23 mouse cellular contexts compared by ENCODE assay signal in the genomic region with DNA sequence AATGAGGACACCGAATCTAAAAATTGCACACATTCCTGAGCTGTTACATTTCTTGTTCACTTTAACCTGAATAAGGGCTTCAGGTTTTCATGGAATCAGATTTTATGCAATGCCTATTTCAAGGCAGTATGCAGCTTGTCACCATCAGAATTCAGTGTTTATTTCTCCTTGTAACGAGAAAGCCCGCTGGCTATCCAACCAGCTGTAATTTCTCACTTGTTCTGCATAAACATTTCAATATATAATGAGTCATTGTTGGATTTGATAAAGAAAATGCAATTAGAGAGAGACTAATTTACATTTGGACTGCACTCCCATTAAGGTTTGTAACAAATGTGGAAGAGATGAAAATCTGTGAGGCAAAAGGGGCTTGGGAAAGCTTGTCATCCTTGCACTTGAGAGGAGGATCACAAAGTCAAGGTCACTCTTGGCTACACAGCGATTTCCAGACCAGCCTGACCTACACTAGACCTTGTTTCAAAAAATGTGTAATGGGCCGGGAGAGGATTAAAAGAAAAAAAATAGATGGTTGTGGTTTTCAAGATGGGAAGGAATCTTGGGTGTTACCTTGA. TPM values are rescaled to one million over a fixed set of nuclear protein-coding genes. Genes with fewer than 3 reads are reported as not detected.
DNase-seq lines count a peak whose midpoint lies in the region; ATAC-seq and TF ChIP-seq lines count a peak whose summit lies in the region.
"Had no signal": no experiment of that assay in that cellular context is flagged by ENCODE, and none has a peak within 500 bp of the region (broad histone marks: within the 10 kb centered on the region; RNA-seq: fewer than 3 reads in every experiment).

No protein-coding gene starts in this region.

- H3K4me3 ChIP-seq in forebrain, embryonic 16.5 days (replicated peaks; ENCODE audit: low read length), result no peak overlapping the region
- H3K4me3 ChIP-seq in kidney, embryonic 15.5 days (replicated peaks), result no peak overlapping the region
- H3K4me3 ChIP-seq: embryonic facial prominence, embryonic 15.5 days; erythroblast, embryonic 14.5 days; heart, adult 2 months; heart, embryonic 15.5 days; hindbrain, embryonic 13.5 days had no signal

- H3K9ac ChIP-seq in forebrain, embryonic 16.5 days (replicated peaks; ENCODE audit: low read depth, low read length), result no peak overlapping the region
- H3K9ac ChIP-seq in kidney, embryonic 15.5 days, result no peak overlapping the region
- H3K9ac ChIP-seq: embryonic facial prominence, embryonic 15.5 days; heart, embryonic 15.5 days; hindbrain, embryonic 13.5 days had no signal

- 30% methylated on average over 5 of the region's 5 CpGs for WGBS in forebrain, embryonic 16.5 days
- 72% methylated on average over 5 of the region's 5 CpGs for WGBS in kidney, embryonic 15.5 days

- POLR2A ChIA-PET in Patski (lab: Charles Lee), result no interaction called here

- no peak for TF ChIP-seq CTCF in Patski (IDR thresholded peaks at IDR 0.05)

- CTCF ChIA-PET in Patski (lab: Charles Lee), result no interaction called here

- H3K36me3 ChIP-seq in forebrain, embryonic 16.5 days (ENCODE audit: control insufficient read depth, insufficient read depth), result no peaks in the 10 kb centered on the region
- H3K36me3 ChIP-seq in kidney, embryonic 15.5 days, result no peaks in the 10 kb centered on the region
- H3K36me3 ChIP-seq: embryonic facial prominence, embryonic 15.5 days; heart, embryonic 15.5 days; hindbrain, embryonic 13.5 days had no signal

- no peaks in the 10 kb centered on the region for H3K27me3 ChIP-seq in Patski
- no peaks in the 10 kb centered on the region for H3K27me3 ChIP-seq in forebrain, embryonic 16.5 days (replicated peaks; ENCODE audit: control insufficient read depth, insufficient read depth, low read length)
- no peaks in the 10 kb centered on the region for H3K27me3 ChIP-seq in kidney, embryonic 15.5 days
- H3K27me3 ChIP-seq: embryonic facial prominence, embryonic 15.5 days; heart, embryonic 15.5 days; hindbrain, embryonic 13.5 days had no signal

- H3K4me2 ChIP-seq in forebrain, embryonic 16.5 days (ENCODE audit: low read length), result no peak overlapping the region
- no peak overlapping the region for H3K4me2 ChIP-seq in kidney, embryonic 15.5 days
- H3K4me2 ChIP-seq: embryonic facial prominence, embryonic 15.5 days; heart, embryonic 11.5 days; heart, embryonic 15.5 days; hindbrain, embryonic 13.5 days had no signal

- peaks cover 12% of the 10 kb centered on the region for H3K4me1 ChIP-seq in forebrain, embryonic 16.5 days (replicated peaks; ENCODE audit: control insufficient read depth, insufficient read depth, low read length)
- H3K4me1 ChIP-seq in kidney, embryonic 15.5 days, result no peaks in the 10 kb centered on the region
- H3K4me1 ChIP-seq: embryonic facial prominence, embryonic 15.5 days; heart, embryonic 15.5 days; hindbrain, embryonic 13.5 days had no signal

- ATAC-seq in Patski, result peak; percentile 66
- peak; percentile 81 for ATAC-seq in forebrain, embryonic 16.5 days
- no peak for ATAC-seq in cerebellum, adult (ENCODE audit: insufficient number of reproducible peaks, low FRiP score, low TSS enrichment)
- no peak for ATAC-seq in kidney, embryonic 15.5 days (replicated peaks; ENCODE audit: low FRiP score)
- ATAC-seq: hindbrain, postnatal 0 days had no signal

- peak; percentile 15 for DNase-seq in layer of hippocampus, adult 9-10 months (ENCODE audit: low spot score)
- DNase-seq in layer of hippocampus, adult 18-20 months (ENCODE audit: low spot score in 2 of 2), result no peak
- DNase-seq in Patski (ENCODE audit: low read depth, low spot score), result no peak
- peak; percentile 36 for DNase-seq in brain, adult 2 months (ENCODE audit: low read depth, low spot score)
- DNase-seq: adrenal gland, adult 8-10 months; adrenal gland, postnatal 36 days; cerebellum, adult 18-20 months; cerebellum, postnatal 14 days; embryo, embryonic 11 days; gastrocnemius, postnatal 10 days; heart, adult 2 months; heart, postnatal 14 days; kidney, adult 18-20 months had no signal

- no peak overlapping the region for H3K27ac ChIP-seq in forebrain, embryonic 16.5 days (ENCODE audit: low read length)
- H3K27ac ChIP-seq in kidney, embryonic 15.5 days, result no peak overlapping the region
- H3K27ac ChIP-seq: embryonic facial prominence, embryonic 15.5 days; heart, adult 2 months; heart, embryonic 15.5 days; hindbrain, embryonic 13.5 days; hindbrain, postnatal 0 days had no signal

- no peaks in the 10 kb centered on the region for H3K9me3 ChIP-seq in forebrain, embryonic 16.5 days (ENCODE audit: control insufficient read depth, low read length)
- H3K9me3 ChIP-seq in kidney, embryonic 15.5 days (replicated peaks), result no peaks in the 10 kb centered on the region
- H3K9me3 ChIP-seq: embryonic facial prominence, embryonic 15.5 days; heart, embryonic 15.5 days; hindbrain, embryonic 13.5 days had no signal

- in situ Hi-C loops in Patski (cut with MboI; ENCODE audit: low pct_unique_long_range_greater_than_20kb), result loop anchor here (25.0 kb wide), 1 partner anchor 1617 kb away; no protein-coding TSS in a partner anchor

RNA-seq across cellular contexts. Expression of gene Ndufaf4, which starts 22.2 kb away (rescaled TPM):
- 10 to 100 TPM; 40.3 to 42.4 TPM for total RNA-seq in layer of hippocampus, adult 18-20 months (2021)
- polyA plus RNA-seq in Patski (2021), result 23.2 TPM
- 58.7 and 59.7 TPM in 2 replicates for polyA plus RNA-seq in forebrain, embryonic 16.5 days (2015; fragmentation: Nextera tagmentation; extraction: Ambion mirVana)
- polyA plus RNA-seq in kidney, embryonic 15.5 days (2015; fragmentation: Nextera tagmentation; extraction: Ambion mirVana), result 52.2 and 52.3 TPM in 2 replicates

RNA-seq across cellular contexts. Expression of gene Gpr63, which starts 46.1 kb away (rescaled TPM):
- 10 to 100 TPM; 38.6 to 39.5 TPM for total RNA-seq in layer of hippocampus, adult 18-20 months (2021)
- polyA plus RNA-seq in Patski (2021), result 0.64 TPM
- 2.8 and 4.9 TPM in 2 replicates for polyA plus RNA-seq in forebrain, embryonic 16.5 days (2015; fragmentation: Nextera tagmentation; extraction: Ambion mirVana)
- polyA plus RNA-seq in kidney, embryonic 15.5 days (2015; fragmentation: Nextera tagmentation; extraction: Ambion mirVana), result 1.0 and 1.5 TPM in 2 replicates
- total RNA-seq: hematopoietic stem cell, adult 5-6 weeks had no signal
- polyA plus RNA-seq: erythroblast, embryonic 14.5 days had no signal

Comparison
In these comparisons a context has a peak if more than half of its experiments do, and no peak if none do; other contexts are left out.
1. DNase-seq: peak in layer of hippocampus, adult 9-10 months (single experiment) and brain, adult 2 months (single experiment); none in layer of hippocampus, adult 18-20 months (0 of 2) and Patski (single experiment).
2. ATAC-seq: peak in Patski (single experiment) and forebrain, embryonic 16.5 days (single experiment); none in cerebellum, adult (single experiment) and kidney, embryonic 15.5 days (single experiment).